Mouse (Mus musculus): ENCODE results near the gene Aifm1. TPM values are rescaled to one million over a fixed set of nuclear protein-coding genes. Genes with fewer than 3 reads are reported as not detected.
A peak's percentile ranks its signal among the peaks of the same experiment; 100 is the strongest.

Aifm1 gene
- total and polyA plus RNA-seq, 3 experiments = 30.3 to 61.4 (median 32.7) TPM

DNA sequence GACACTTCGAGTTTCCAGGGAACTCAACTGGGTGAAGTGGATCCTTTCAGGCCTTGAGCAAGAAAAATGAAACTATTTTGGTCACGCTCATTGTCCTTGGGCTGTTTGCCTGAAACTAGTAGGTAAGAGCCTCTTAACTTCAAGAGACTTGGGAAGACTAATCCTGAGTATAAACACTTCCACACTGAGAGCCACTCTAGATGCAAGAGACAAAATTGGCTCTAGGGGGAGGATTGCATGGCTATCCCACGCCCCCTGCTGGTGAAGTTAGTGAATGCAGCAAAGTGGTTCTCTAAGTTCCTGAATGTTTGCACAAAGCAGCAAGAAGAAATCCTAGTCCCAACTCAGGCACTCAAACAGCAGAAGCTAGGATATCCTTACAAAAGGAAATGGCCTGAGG, 18.8 kb upstream of the Aifm1 start:
- dilution Hi-C loops (cut with MboI; ENCODE audit: extremely low pct_ligation_motif_present, extremely low pct_unique_long_range_greater_than_20kb, low sequenced_read_pairs) (no loop called here), in situ Hi-C loops (cut with MboI; ENCODE audit: low pct_ligation_motif_present, low pct_unique_long_range_greater_than_20kb, low sequenced_read_pairs) (loop anchor here (10.0 kb wide), 1 partner anchor 107 kb away; no protein-coding TSS in a partner anchor)
- Histone ChIP-seq H3K36me3 (replicated peaks in 1 of 2; ENCODE audit: control insufficient read depth in 1 of 2, insufficient read depth in 1 of 2, low read length in 1 of 2) (peaks cover 0 to 1% of the 10 kb centered on the region in 2 experiments), H3K27me3 (replicated peaks) (no peaks in the 10 kb centered on the region), H3K9me3 (replicated peaks; ENCODE audit: low read length) (no peaks in the 10 kb centered on the region), H3K4me3 (replicated peaks in 1 of 3; ENCODE audit: low read depth in 2 of 3, low read length in 2 of 3, poor library complexity in 1 of 3) (no peak overlapping the region), H3K4me1 (ENCODE audit: control insufficient read depth in 1 of 2, insufficient read depth in 2 of 2) (peaks cover 0 to 6% of the 10 kb centered on the region in 2 experiments; a peak in 2 of 4 replicates), H3K9ac (ENCODE audit: insufficient read depth, low read depth) (no peak overlapping the region), H3K4me2 (ENCODE audit: insufficient read depth, low read depth, poor library complexity, severe bottlenecking) (no peak overlapping the region), H3K79me2 (replicated peaks; ENCODE audit: control insufficient read depth, extremely low read depth, insufficient read depth, poor library complexity, severe bottlenecking) (no peaks in the 10 kb centered on the region), H3K27ac (ENCODE audit: insufficient read depth, low read depth) (no peak overlapping the region)
- DNase-seq (ENCODE audit: extremely low read depth) = peak; percentile 52
- peak; percentile 78 for TF ChIP-seq RAD21 (IDR thresholded peaks at IDR 0.05; ENCODE audit: low read depth, low read length)
- TF ChIP-seq ZMIZ1 (IDR thresholded peaks at IDR 0.05; ENCODE audit: low read depth, low read length) = no peak
- peak; percentile 68 for TF ChIP-seq SMC3 (IDR thresholded peaks at IDR 0.05; ENCODE audit: low read depth, low read length)
- peak; percentile 47 to 85 for TF ChIP-seq CTCF (conservative IDR thresholded peaks at IDR 0.05 in 1 of 2, IDR thresholded peaks at IDR 0.05 in 1 of 2; ENCODE audit: low read depth in 2 of 2, low read length in 2 of 2)

DNA sequence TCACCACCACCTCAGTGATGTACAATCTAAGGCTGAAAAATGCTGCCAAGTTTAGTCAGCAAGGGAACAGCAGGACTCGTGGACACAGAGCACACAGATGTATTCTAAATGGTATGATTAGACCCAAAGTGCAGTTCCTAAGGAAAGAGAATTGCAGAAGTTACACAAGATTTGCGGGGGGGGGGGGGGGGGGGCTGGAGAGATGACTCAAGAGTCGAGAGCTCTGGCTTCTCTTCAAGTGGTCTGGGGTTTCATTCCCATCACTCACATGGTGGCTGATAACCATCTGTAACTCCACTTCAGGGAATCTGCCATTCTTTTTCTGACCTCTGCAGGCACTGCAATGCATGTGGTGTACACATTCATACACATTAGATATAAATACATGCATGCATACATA, 13.1 kb upstream of the Aifm1 start:
- Histone ChIP-seq H3K4me1 (ENCODE audit: control insufficient read depth in 1 of 2, insufficient read depth in 2 of 2) (peaks cover 0 to 21% of the 10 kb centered on the region in 2 experiments; a peak in 2 of 4 replicates), H3K9ac (ENCODE audit: insufficient read depth, low read depth) (no peak overlapping the region), H3K4me3 (replicated peaks in 1 of 3; ENCODE audit: low read depth in 2 of 3, low read length in 2 of 3, poor library complexity in 1 of 3) (no peak overlapping the region), H3K27ac (ENCODE audit: insufficient read depth, low read depth) (no peak overlapping the region), H3K4me2 (ENCODE audit: insufficient read depth, low read depth, poor library complexity, severe bottlenecking) (no peak overlapping the region), H3K27me3 (replicated peaks) (no peaks in the 10 kb centered on the region), H3K36me3 (replicated peaks in 1 of 2; ENCODE audit: control insufficient read depth in 1 of 2, insufficient read depth in 1 of 2, low read length in 1 of 2) (no peaks in the 10 kb centered on the region), H3K79me2 (replicated peaks; ENCODE audit: control insufficient read depth, extremely low read depth, insufficient read depth, poor library complexity, severe bottlenecking) (no peaks in the 10 kb centered on the region), H3K9me3 (replicated peaks; ENCODE audit: low read length) (no peaks in the 10 kb centered on the region)
- dilution Hi-C loops (cut with MboI; ENCODE audit: extremely low pct_ligation_motif_present, extremely low pct_unique_long_range_greater_than_20kb, low sequenced_read_pairs) = no loop called here
- TF ChIP-seq CHD1 (IDR thresholded peaks at IDR 0.05; ENCODE audit: low read depth, low read length) (no peak), KAT2A (IDR thresholded peaks at IDR 0.05; ENCODE audit: insufficient replicate concordance, low read length) (no peak), ELF1 (IDR thresholded peaks at IDR 0.05; ENCODE audit: low read depth, low read length) (no peak), NRF1 (IDR thresholded peaks at IDR 0.05; ENCODE audit: low read depth, low read length) (no peak), POLR2A (IDR thresholded peaks at IDR 0.05; ENCODE audit: low read depth, low read length) (no peak), HCFC1 (IDR thresholded peaks at IDR 0.05; ENCODE audit: low read depth, low read length) (no peak), NELFE (IDR thresholded peaks at IDR 0.05; ENCODE audit: low read depth, low read length) (no peak), MXI1 (IDR thresholded peaks at IDR 0.05; ENCODE audit: low read depth, low read length) (no peak), MAFK (IDR thresholded peaks at IDR 0.05; ENCODE audit: insufficient replicate concordance, low read length) (no peak), JUN (IDR thresholded peaks at IDR 0.05; ENCODE audit: insufficient read depth, low read depth, low read length) (no peak), USF1 (IDR thresholded peaks at IDR 0.05; ENCODE audit: low read depth, low read length) (no peak), JUND (conservative IDR thresholded peaks at IDR 0.05; ENCODE audit: low read depth, low read length) (no peak), MAZ (IDR thresholded peaks at IDR 0.05; ENCODE audit: low read depth, low read length) (no peak), IRF4 (IDR thresholded peaks at IDR 0.05; ENCODE audit: low read depth, low read length) (no peak), UBTF (IDR thresholded peaks at IDR 0.05; ENCODE audit: low read depth, low read length) (no peak), ETS1 (conservative IDR thresholded peaks at IDR 0.05; ENCODE audit: low read depth, low read length) (no peak), BHLHE40 (IDR thresholded peaks at IDR 0.05; ENCODE audit: low read depth, low read length) (no peak)
- DNase-seq (ENCODE audit: extremely low read depth) = no peak
- in situ Hi-C loops (cut with MboI; ENCODE audit: low pct_ligation_motif_present, low pct_unique_long_range_greater_than_20kb, low sequenced_read_pairs) = no loop called here
